Mouse (Mus musculus): Measurements from ENCODE around the gene Mbd6. TPM values are rescaled to one million over a fixed set of nuclear protein-coding genes. Genes with fewer than 3 reads are reported as not detected.

Gene Mbd6
- polyA plus RNA-seq, 1 experiment from 2014 or later = 8.5 TPM

DNA sequence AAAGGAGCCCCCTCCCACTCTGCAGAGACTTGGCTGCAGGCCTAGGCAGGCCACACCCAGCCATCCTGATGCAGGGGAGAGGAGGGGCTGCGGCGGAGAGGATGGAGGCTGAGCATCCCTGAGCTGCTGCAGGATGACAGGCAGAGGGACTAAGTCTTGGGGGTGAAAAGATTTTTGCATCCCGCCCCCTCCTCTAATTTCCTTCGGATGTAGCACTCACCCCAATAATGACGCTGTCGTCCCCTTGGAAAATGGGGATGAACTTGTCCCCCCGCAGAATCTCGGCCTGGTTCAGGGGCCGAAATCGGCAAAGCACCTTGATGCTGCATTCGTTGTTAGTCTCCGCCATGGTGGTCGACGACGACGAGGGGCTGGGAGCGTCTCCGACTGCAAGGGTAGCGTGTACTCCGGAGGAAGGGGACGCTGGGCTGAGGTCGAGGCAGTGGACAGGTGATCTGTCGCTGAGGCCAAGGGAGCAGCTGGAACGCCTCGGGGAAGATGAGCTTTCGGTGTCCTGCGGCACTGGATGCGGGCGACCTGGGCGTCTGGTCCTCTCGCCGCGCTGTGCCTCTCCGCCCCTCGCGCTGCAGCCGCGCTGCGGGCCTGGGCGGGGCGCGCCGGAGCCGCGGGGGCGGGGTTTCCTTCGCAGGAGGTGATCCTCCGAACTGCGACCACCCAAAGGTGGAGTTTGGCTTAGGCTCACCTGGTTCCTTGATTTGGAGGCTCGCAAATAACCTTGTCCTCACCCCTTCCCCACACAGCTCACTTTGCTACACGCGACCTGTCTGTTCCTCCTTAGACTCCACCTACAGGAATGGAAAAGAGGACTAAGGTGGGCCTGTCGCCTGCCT is 26.0 kb downstream of the Mbd6 start, which contains the start of gene Kif5a:
Gene Kif5a (minus strand): TSS at position 801 of the 851 bp plus-strand sequence.
- H3K4me1 ChIP-seq (replicated peaks; ENCODE audit: control insufficient read depth, insufficient read depth) = peaks cover 3% of the 10 kb centered on the region; the same call in 1 of the 2 replicates
- whole genome bisulfite sequencing = 3% methylated on average over 34 of the region's 53 CpGs
- H3K4me2 ChIP-seq (replicated peaks; ENCODE audit: low read depth) = peak within 1 kb of the TSS; percentile 77
- H3K36me3 ChIP-seq (ENCODE audit: control insufficient read depth, insufficient read depth, low read length) = no peaks in the 10 kb centered on the region
- DNase-seq (ENCODE audit: low spot score) (peak; percentile 48), ATAC-seq (ENCODE audit: low FRiP score, low TSS enrichment) (no peak)
- no peaks in the 10 kb centered on the region for H3K27me3 ChIP-seq (ENCODE audit: control insufficient read depth, insufficient read depth, low read length)
- H3K9ac ChIP-seq (ENCODE audit: low read length) = peak within 1 kb of the TSS; percentile 41; the same call in 1 of the 2 replicates
- TF ChIP-seq CTCF (IDR thresholded peaks at IDR 0.05; ENCODE audit: low read depth) = no peak
- TF ChIP-seq EP300 (optimal IDR thresholded peaks at IDR 0.05) = no peak
- H3K4me3 ChIP-seq (ENCODE audit: low read depth, low read length) = peak within 1 kb of the TSS; percentile 38
- no peaks in the 10 kb centered on the region for H3K9me3 ChIP-seq (ENCODE audit: control insufficient read depth, low read length)
- H3K27ac ChIP-seq (replicated peaks) = no peak within 1 kb of the TSS

DNA sequence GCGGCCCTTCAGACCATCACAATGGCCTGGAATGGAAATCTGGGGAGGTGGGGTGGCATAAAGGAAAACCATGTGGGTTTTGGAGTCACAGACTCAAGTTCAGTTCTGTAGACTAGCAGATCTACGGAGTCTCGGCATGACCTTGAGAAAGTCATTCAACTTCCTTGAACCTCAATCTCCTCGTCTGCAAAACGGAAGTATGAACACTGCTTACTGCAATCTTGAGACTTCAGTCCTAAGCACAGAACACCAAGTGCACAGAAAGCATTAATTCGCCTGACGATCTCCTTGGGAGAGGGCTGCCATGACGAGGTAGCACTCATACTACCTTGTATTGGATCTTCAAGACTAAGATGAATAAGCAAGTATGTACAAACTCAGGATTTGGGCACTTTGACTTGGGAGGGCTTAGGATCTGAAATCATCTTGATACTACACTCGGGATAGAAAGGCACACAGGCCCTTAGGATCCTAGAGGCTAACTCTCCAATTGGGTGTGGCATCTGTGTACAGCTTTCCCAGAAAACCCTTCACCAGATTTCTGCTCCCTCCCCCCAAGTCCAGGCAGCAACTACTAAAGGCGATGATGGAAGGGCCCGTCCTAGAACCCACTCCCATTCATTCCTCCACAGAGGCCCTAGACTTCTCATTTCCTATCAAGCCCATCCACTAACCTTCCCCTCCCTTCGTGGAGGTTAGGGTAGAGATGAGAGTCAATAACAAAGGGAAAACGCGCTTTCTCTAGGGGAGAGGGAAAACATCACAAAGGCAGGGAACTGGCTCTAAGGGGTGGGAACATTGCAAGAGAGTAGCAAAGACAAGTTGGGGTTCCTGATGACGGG is 26.9 kb downstream of the Mbd6 start:
- no peak for ATAC-seq (ENCODE audit: low FRiP score, low TSS enrichment)
- no peak overlapping the region for H3K27ac ChIP-seq (replicated peaks)
- H3K9ac ChIP-seq (ENCODE audit: low read length) = no peak overlapping the region
- H3K4me1 ChIP-seq (replicated peaks; ENCODE audit: control insufficient read depth, insufficient read depth) = peaks cover 2% of the 10 kb centered on the region; the same call in 1 of the 2 replicates
- peak overlapping the region; percentile 77; the same call in 1 of the 2 replicates for H3K4me2 ChIP-seq (replicated peaks; ENCODE audit: low read depth)
- no peak for DNase-seq (ENCODE audit: low spot score)
- no peaks in the 10 kb centered on the region for H3K36me3 ChIP-seq (ENCODE audit: control insufficient read depth, insufficient read depth, low read length)
- WGBS = 67% methylated on average over 15 of the region's 15 CpGs
- H3K4me3 ChIP-seq (ENCODE audit: low read depth, low read length) = no peak overlapping the region
- TF ChIP-seq EP300 (optimal IDR thresholded peaks at IDR 0.05) (no peak), CTCF (IDR thresholded peaks at IDR 0.05; ENCODE audit: low read depth) (no peak)
- H3K9me3 ChIP-seq (ENCODE audit: control insufficient read depth, low read length) = no peaks in the 10 kb centered on the region
- H3K27me3 ChIP-seq (ENCODE audit: control insufficient read depth, insufficient read depth, low read length) = no peaks in the 10 kb centered on the region

DNA sequence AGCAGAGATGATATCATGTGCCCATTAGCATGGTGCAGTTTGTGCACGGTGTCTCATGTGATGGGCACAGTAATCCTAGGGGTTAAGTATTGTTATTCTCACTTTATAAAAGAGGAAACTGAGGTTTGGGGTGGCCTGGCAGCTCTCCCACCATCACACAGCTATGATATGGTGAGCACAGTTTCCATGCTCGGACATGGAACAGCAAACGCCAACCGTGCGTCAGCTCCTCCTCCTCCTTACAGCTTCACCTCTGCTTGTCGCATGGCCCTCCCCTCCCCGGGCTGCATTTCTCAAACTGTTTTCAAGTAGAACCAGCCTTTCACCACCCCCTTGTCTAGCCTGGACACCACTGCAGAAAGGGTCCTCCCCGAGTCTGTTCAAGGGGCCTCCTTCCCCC is 30.3 kb downstream of the Mbd6 start:
- Histone ChIP-seq H3K9ac (ENCODE audit: low read length) (no peak overlapping the region), H3K9me3 (ENCODE audit: control insufficient read depth, low read length) (no peaks in the 10 kb centered on the region), H3K27ac (replicated peaks) (no peak overlapping the region), H3K4me2 (replicated peaks; ENCODE audit: low read depth) (no peak overlapping the region), H3K4me3 (ENCODE audit: low read depth, low read length) (no peak overlapping the region), H3K27me3 (ENCODE audit: control insufficient read depth, insufficient read depth, low read length) (no peaks in the 10 kb centered on the region), H3K36me3 (ENCODE audit: control insufficient read depth, insufficient read depth, low read length) (no peaks in the 10 kb centered on the region), H3K4me1 (replicated peaks; ENCODE audit: control insufficient read depth, insufficient read depth) (no peaks in the 10 kb centered on the region; the same call in 1 of the 2 replicates)
- ATAC-seq (ENCODE audit: low FRiP score, low TSS enrichment) (no peak), DNase-seq (ENCODE audit: low spot score) (no peak)
- TF ChIP-seq CTCF (IDR thresholded peaks at IDR 0.05; ENCODE audit: low read depth) (no peak), EP300 (optimal IDR thresholded peaks at IDR 0.05) (no peak)
- 75% methylated on average over 8 of the region's 8 CpGs for WGBS

DNA sequence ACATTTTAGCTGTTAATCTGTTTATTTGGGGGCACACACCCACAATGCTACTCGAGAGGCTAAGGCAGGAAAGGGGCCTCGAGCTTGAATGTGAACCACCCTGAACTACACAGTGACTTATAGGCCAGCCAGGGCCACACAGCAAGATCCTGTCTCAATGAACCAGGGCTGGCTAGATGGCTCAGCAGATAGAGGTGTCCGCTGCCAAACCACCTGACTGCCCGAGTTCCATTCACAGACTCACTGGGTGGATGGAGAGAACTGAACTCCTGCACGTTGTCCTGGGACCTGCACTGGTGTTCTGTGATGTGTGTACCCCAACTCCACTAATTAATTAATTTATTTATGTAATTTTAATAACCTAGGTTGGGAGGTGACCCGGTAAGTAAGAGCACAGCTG is 31.0 kb downstream of the Mbd6 start:
- no peaks in the 10 kb centered on the region for H3K9me3 ChIP-seq (ENCODE audit: control insufficient read depth, low read length)
- ATAC-seq (ENCODE audit: low FRiP score, low TSS enrichment) (no peak), DNase-seq (ENCODE audit: low spot score) (no peak)
- H3K4me2 ChIP-seq (replicated peaks; ENCODE audit: low read depth) = no peak overlapping the region
- TF ChIP-seq CTCF (IDR thresholded peaks at IDR 0.05; ENCODE audit: low read depth) (no peak), EP300 (optimal IDR thresholded peaks at IDR 0.05) (no peak)
- H3K4me3 ChIP-seq (ENCODE audit: low read depth, low read length) = no peak overlapping the region
- WGBS = 75% methylated on average over 6 of the region's 6 CpGs
- no peaks in the 10 kb centered on the region for H3K36me3 ChIP-seq (ENCODE audit: control insufficient read depth, insufficient read depth, low read length)
- no peaks in the 10 kb centered on the region; the same call in 1 of the 2 replicates for H3K4me1 ChIP-seq (replicated peaks; ENCODE audit: control insufficient read depth, insufficient read depth)
- H3K27me3 ChIP-seq (ENCODE audit: control insufficient read depth, insufficient read depth, low read length) = no peaks in the 10 kb centered on the region
- no peak overlapping the region for H3K27ac ChIP-seq (replicated peaks)
- H3K9ac ChIP-seq (ENCODE audit: low read length) = no peak overlapping the region

DNA sequence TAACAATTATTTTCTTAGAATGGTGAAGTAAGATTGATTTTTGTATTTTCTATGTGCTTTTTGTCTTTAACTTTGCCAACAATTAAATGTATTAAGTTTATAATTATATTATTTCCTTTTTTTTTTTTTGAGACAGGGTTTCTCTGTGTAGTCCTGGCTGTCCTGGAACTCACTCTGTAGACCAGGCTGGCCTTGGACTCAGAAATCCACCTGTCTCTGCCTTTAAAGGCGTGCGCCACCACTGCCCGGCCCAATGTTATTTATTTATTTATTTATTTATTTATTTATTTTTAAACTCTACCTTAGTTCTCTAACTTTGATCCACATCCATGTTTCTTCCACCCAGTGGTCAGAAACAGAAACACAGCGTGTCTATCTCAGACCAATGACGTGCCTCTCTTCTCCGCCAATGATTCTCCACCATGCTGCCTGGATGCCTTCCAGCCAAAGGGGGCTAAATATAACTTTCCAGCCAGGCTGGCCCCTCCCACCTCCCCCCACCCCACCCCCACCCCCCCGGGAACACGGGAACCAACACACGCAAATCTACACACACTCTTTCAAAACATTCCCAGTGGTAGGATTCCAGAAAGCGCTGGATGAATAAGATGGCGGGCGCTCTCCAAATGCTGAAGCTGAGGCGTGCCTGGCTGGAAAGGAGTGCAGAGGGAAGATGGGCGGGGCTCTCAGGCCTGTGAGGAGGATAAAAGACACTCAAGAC is 33.0 kb downstream of the Mbd6 start:
- no peak overlapping the region for H3K4me2 ChIP-seq (replicated peaks; ENCODE audit: low read depth)
- DNase-seq (ENCODE audit: low spot score) = peak; percentile 85
- H3K9ac ChIP-seq (ENCODE audit: low read length) = no peak overlapping the region
- no peak; the same call in none of the 2 replicates for TF ChIP-seq CTCF (IDR thresholded peaks at IDR 0.05; ENCODE audit: low read depth)
- TF ChIP-seq EP300 (optimal IDR thresholded peaks at IDR 0.05) = no peak
- 22% methylated on average over 14 of the region's 14 CpGs for WGBS
- no peaks in the 10 kb centered on the region for H3K27me3 ChIP-seq (ENCODE audit: control insufficient read depth, insufficient read depth, low read length)
- no peak overlapping the region for H3K4me3 ChIP-seq (ENCODE audit: low read depth, low read length)
- peak; percentile 64; the same call in 1 of the 2 replicates for ATAC-seq (ENCODE audit: low FRiP score, low TSS enrichment)
- H3K27ac ChIP-seq (replicated peaks) = no peak overlapping the region
- no peaks in the 10 kb centered on the region for H3K36me3 ChIP-seq (ENCODE audit: control insufficient read depth, insufficient read depth, low read length)
- H3K4me1 ChIP-seq (replicated peaks; ENCODE audit: control insufficient read depth, insufficient read depth) = no peaks in the 10 kb centered on the region
- no peaks in the 10 kb centered on the region for H3K9me3 ChIP-seq (ENCODE audit: control insufficient read depth, low read length)
